Mouse (Mus musculus): ENCODE measurements around the gene Ift27. TPM values are rescaled to one million over a fixed set of nuclear protein-coding genes. Genes with fewer than 3 reads are reported as not detected.
A peak's percentile ranks its signal among the peaks of the same experiment; 100 is the strongest.

Ift27 gene
- polyA plus RNA-seq, 1 experiment from 2014 or later: 118 TPM

DNA sequence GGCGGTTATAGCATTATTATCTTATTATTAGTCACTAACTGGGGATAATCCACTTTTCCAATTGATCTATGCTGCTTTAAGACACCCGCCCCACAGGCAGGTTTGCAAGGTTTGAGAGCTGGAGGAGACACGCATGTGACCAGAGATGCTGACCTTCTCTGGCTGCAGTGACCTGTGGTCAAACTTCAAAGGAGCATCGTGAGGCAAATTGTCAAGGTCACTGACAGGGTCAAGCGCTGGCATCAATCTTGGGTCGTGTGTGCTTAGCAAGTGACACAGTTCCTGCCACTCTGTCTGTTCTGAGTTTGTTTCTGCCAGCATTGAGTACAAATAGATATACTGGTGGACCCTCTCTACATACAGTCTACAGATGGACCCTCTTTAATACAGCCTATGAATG is 39.3 kb downstream of the Ift27 start:
- 61% methylated on average over 6 of the region's 6 CpGs for WGBS

DNA sequence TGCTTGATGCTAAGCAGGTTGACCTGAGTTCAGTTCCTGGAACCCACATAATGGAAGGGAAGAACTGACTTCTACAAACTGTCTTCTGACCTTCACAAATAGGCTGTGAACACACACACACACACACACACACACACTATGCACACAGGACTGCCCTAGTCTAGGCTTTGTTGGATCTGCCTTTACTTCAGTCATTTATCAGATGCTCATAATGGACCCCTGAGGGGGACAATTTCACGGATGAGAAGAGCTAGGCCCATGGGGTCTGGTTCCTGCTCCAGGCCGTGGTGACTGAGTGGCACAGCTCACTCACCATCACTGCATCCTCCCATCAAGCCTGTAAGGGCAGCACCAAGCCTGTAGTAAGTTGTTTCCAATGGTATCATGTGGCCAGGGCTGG is 40.5 kb downstream of the Ift27 start:
- WGBS: 30% methylated on average over 2 of the region's 2 CpGs

More for the DNA sequence above, 39.3 kb downstream of the Ift27 start:
- no peak overlapping the region for H3K9ac ChIP-seq (replicated peaks)
- no peak overlapping the region for H3K4me2 ChIP-seq (replicated peaks)
- H3K27me3 ChIP-seq: no peaks in the 10 kb centered on the region
- no peaks in the 10 kb centered on the region for H3K4me1 ChIP-seq
- ATAC-seq (replicated peaks): no peak
- H3K36me3 ChIP-seq: no peaks in the 10 kb centered on the region
- H3K9me3 ChIP-seq: no peaks in the 10 kb centered on the region
- H3K4me3 ChIP-seq: no peak overlapping the region
- H3K27ac ChIP-seq (replicated peaks): no peak overlapping the region

GRCm38 (mm10) chr15:78119704-78120103 is 54.2 kb downstream of the Ift27 start, which contains the start of gene Cacng2:
Gene Cacng2 (minus strand): TSS chr15:78120028.
- H3K4me2 ChIP-seq (replicated peaks): peak within 1 kb of the TSS; percentile 93
- peak; percentile 89 for ATAC-seq (replicated peaks)
- H3K4me1 ChIP-seq: peaks cover 34% of the 10 kb centered on the region
- WGBS: under 1% methylated on average over 30 of the region's 42 CpGs
- no peaks in the 10 kb centered on the region for H3K9me3 ChIP-seq
- peak within 1 kb of the TSS; percentile 81 for H3K9ac ChIP-seq (replicated peaks)
- H3K36me3 ChIP-seq: no peaks in the 10 kb centered on the region
- peak within 1 kb of the TSS; percentile 70 for H3K4me3 ChIP-seq
- H3K27ac ChIP-seq (replicated peaks): peak within 1 kb of the TSS; percentile 73
- H3K27me3 ChIP-seq: no peaks in the 10 kb centered on the region

More for the DNA sequence above, 40.5 kb downstream of the Ift27 start:
- no peak overlapping the region for H3K4me3 ChIP-seq
- no peak overlapping the region for H3K4me2 ChIP-seq (replicated peaks)
- no peak overlapping the region for H3K27ac ChIP-seq (replicated peaks)
- ATAC-seq (replicated peaks): no peak
- H3K4me1 ChIP-seq: no peaks in the 10 kb centered on the region
- H3K9ac ChIP-seq (replicated peaks): no peak overlapping the region
- H3K27me3 ChIP-seq: no peaks in the 10 kb centered on the region
- H3K9me3 ChIP-seq: no peaks in the 10 kb centered on the region
- no peaks in the 10 kb centered on the region for H3K36me3 ChIP-seq

DNA sequence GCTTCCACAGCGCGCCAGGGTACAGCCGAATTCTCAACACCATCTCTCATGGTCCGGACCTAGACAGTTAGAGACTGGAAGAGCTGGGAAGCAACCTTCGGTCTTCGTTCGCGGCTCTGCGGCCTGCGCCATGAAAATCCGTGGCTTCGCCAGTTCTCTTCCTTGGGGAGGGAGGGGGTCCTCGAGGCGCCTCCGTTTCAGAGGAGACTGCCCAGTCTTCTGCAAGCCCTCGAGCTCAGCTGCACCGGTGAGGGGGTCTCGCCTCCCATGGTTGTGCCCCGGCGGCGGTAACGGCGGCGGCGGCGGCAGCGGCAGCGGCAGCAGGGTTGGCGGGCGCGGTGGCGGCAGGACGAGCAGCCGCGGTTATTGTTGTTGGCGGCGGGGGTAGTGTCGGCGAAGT is 54.7 kb downstream of the Ift27 start:
- H3K36me3 ChIP-seq: no peaks in the 10 kb centered on the region
- 2% methylated on average over 38 of the region's 39 CpGs for WGBS
- ATAC-seq (replicated peaks): peak; percentile 59
- no peaks in the 10 kb centered on the region for H3K27me3 ChIP-seq
- H3K4me3 ChIP-seq: peak overlapping the region; percentile 70
- no peaks in the 10 kb centered on the region for H3K9me3 ChIP-seq
- peaks cover 34% of the 10 kb centered on the region for H3K4me1 ChIP-seq
- peak overlapping the region; percentile 73 for H3K27ac ChIP-seq (replicated peaks)
- H3K4me2 ChIP-seq (replicated peaks): peak overlapping the region; percentile 93
- peak overlapping the region; percentile 81 for H3K9ac ChIP-seq (replicated peaks)

DNA sequence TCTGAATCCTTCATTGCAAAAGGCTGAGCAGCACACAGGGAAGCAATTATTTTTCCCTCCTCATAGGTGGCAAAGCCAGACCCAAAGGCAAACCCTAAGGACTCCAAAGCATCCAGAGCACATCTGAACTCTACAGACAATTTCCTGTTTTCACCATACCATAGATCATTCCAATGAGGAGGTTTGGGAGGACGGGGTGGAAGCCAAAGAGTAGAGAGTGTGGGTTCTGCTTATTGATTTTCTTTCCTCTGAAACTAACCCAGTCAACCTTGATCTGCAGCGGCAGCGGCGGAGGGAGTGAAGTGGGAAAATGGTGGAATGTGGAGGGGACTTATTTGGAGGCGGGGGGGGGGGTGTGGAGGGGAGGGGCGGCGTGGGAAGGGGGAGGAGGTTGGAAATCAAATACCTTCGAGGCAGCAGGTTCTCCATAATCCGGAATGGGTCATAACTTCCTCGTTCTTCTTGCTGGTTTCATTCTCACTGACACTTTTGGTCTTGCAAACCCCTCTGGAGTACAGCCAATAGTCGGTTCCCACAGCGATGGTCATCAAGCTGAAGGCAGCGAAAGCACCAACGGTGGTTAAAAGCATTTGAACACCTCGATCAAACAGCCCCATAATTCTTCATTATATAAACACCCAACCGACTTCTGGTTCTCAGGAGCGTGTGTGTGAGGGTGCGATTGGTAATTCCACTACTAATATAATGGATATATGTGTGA is 55.5 kb downstream of the Ift27 start:
- WGBS: 59% methylated on average over 15 of the region's 18 CpGs
- Histone ChIP-seq H3K9me3 (no peaks in the 10 kb centered on the region), H3K36me3 (no peaks in the 10 kb centered on the region), H3K4me2 (replicated peaks) (peak overlapping the region; percentile 93), H3K27me3 (no peaks in the 10 kb centered on the region), H3K4me3 (peak overlapping the region; percentile 70), H3K27ac (replicated peaks) (no peak overlapping the region), H3K4me1 (peaks cover 34% of the 10 kb centered on the region), H3K9ac (replicated peaks) (peak overlapping the region; percentile 81; the same call in 1 of the 2 replicates)
- ATAC-seq (replicated peaks): no peak

DNA sequence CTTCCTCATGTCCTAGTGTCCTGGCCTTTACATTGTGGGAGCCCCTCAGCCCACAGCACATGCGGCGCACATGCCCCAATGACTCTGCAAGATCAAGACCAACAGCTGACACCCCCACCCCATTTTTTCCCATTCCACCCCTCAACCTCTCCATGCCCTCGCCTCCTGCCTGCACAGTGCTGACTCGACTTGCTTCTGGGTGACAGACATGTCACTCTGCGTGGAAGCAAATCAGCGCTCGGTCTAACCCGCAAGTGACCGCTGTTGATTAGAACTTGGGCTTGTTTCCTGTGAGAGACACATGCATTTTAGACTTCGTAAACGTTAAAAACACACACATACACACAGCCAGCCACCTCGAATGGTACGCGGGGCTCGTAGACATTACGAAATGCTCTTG is 56.2 kb downstream of the Ift27 start:
- H3K4me3 ChIP-seq: peak overlapping the region; percentile 70
- peaks cover 34% of the 10 kb centered on the region for H3K4me1 ChIP-seq
- no peaks in the 10 kb centered on the region for H3K9me3 ChIP-seq
- peak overlapping the region; percentile 93 for H3K4me2 ChIP-seq (replicated peaks)
- no peak for ATAC-seq (replicated peaks)
- 82% methylated on average over 16 of the region's 16 CpGs for WGBS
- 0 out of 2 replicates have a peak overlapping the region, but pooled peaks have one; percentile 55 for H3K27ac ChIP-seq (replicated peaks)
- H3K27me3 ChIP-seq: no peaks in the 10 kb centered on the region
- H3K9ac ChIP-seq (replicated peaks): no peak overlapping the region
- no peaks in the 10 kb centered on the region for H3K36me3 ChIP-seq

DNA sequence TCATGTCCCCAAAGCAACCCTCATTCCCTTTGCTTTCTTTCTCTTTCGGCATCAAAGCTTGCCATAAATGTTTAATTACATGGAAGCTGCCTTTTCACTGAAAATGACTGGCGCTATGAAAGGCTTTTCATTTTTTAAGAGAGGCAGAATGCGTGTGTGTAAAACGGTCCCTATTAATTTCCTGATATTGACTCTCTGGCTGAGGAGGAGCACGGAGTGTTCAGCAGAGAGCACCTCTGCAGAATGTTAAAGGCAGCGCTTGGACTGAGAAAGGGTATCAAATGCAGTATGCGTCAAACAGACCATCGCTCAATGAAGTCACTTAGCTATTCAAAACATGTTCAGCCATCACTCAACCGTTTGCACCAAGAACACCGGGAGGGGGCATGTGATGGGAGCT is 57.0 kb downstream of the Ift27 start:
- Histone ChIP-seq H3K4me3 (peak overlapping the region; percentile 70), H3K9me3 (no peaks in the 10 kb centered on the region), H3K9ac (replicated peaks) (peak overlapping the region; percentile 20; the same call in 1 of the 2 replicates), H3K36me3 (no peaks in the 10 kb centered on the region), H3K27ac (replicated peaks) (peak overlapping the region; percentile 55), H3K27me3 (no peaks in the 10 kb centered on the region), H3K4me2 (replicated peaks) (peak overlapping the region; percentile 93), H3K4me1 (peaks cover 34% of the 10 kb centered on the region)
- no peak for ATAC-seq (replicated peaks)
- 35% methylated on average over 10 of the region's 10 CpGs for WGBS

- Histone ChIP-seq H3K9ac (replicated peaks) (no peak overlapping the region), H3K9me3 (no peaks in the 10 kb centered on the region), H3K27ac (replicated peaks) (peak overlapping the region; percentile 55), H3K36me3 (no peaks in the 10 kb centered on the region), H3K4me3 (peak overlapping the region; percentile 70), H3K27me3 (no peaks in the 10 kb centered on the region), H3K4me1 (peaks cover 34% of the 10 kb centered on the region), H3K4me2 (replicated peaks) (peak overlapping the region; percentile 93)
- ATAC-seq (replicated peaks): no peak
- 55% methylated on average over 10 of the region's 10 CpGs for WGBS
Observed at GRCm38 (mm10) chr15:78116244-78116643, 57.7 kb downstream of the Ift27 start.

Other genes with a start within 250 kb of the Ift27 start
- gene Txn2, start 245.1 kb downstream of the Ift27 start, polyA plus RNA-seq (2015; fragmentation: Nextera tagmentation; extraction: Ambion mirVana): 230 and 238 TPM in 2 replicates
- gene Foxred2, start 217.4 kb downstream of the Ift27 start, polyA plus RNA-seq (2015; fragmentation: Nextera tagmentation; extraction: Ambion mirVana): 13.8 and 14.5 TPM in 2 replicates
- 186 and 199 TPM in 2 replicates for gene Eif3d, start 203.3 kb downstream of the Ift27 start, polyA plus RNA-seq (2015; fragmentation: Nextera tagmentation; extraction: Ambion mirVana)
- gene Cacng2, start 54.1 kb downstream of the Ift27 start, polyA plus RNA-seq (2015; fragmentation: Nextera tagmentation; extraction: Ambion mirVana): 7.0 and 7.6 TPM in 2 replicates
- not detected in 2 replicates for gene Pvalb, start 32.3 kb upstream of the Ift27 start, polyA plus RNA-seq (2015; fragmentation: Nextera tagmentation; extraction: Ambion mirVana)
- 0.87 and 1.1 TPM in 2 replicates for gene Ncf4, start 70.7 kb upstream of the Ift27 start, polyA plus RNA-seq (2015; fragmentation: Nextera tagmentation; extraction: Ambion mirVana)
- 0.08 and 0.15 TPM in 2 replicates for gene Csf2rb2, start 131.6 kb upstream of the Ift27 start, polyA plus RNA-seq (2015; fragmentation: Nextera tagmentation; extraction: Ambion mirVana)
- gene Csf2rb, start 151.6 kb upstream of the Ift27 start, polyA plus RNA-seq (2015; fragmentation: Nextera tagmentation; extraction: Ambion mirVana): 0.32 and 0.75 TPM in 2 replicates
- not detected in 2 replicates for gene Tex33, start 221.8 kb upstream of the Ift27 start, polyA plus RNA-seq (2015; fragmentation: Nextera tagmentation; extraction: Ambion mirVana)
- gene Tst, start 231.8 kb upstream of the Ift27 start, polyA plus RNA-seq (2015; fragmentation: Nextera tagmentation; extraction: Ambion mirVana): 23.7 and 24.6 TPM in 2 replicates
- gene Mpst, start 232.3 kb upstream of the Ift27 start, polyA plus RNA-seq (2015; fragmentation: Nextera tagmentation; extraction: Ambion mirVana): 4.1 and 5.3 TPM in 2 replicates

Data from forebrain, embryonic 15.5 days (tissue).